ENCODE assay signal across 12 mouse cellular contexts in the genomic region with DNA sequence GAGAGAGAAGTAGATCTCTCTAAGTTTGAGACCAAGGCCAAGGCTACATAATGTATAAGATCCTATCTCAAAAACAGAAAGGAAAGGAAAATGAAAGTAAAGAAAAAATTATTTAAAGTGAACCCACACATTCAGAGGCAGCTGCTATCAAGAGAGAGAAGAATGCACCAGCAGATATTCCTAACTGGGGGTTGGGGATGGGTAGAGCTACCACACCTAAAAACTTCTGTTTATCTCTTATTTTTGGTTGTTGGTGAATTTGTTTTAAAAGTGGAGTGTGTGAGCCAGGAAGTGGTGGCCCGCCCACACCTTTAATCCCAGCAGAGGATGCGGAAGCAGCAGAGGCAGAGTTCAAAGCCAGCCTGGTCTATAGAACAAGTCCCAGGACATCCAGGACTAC. TPM values are rescaled to one million over a fixed set of nuclear protein-coding genes. Genes with fewer than 3 reads are reported as not detected.
DNase-seq lines count a peak whose midpoint lies in the region; ATAC-seq lines count a peak whose summit lies in the region.
"Had no signal": no experiment of that assay in that cellular context is flagged by ENCODE, and none has a peak within 500 bp of the region (broad histone marks: within the 10 kb centered on the region; RNA-seq: fewer than 3 reads in every experiment).

No protein-coding gene starts in this region.

- DNase-seq in spleen, postnatal 36 days (ENCODE audit: low spot score in 2 of 2) = peak; percentile 23 to 46
- DNase-seq in spleen, adult 12 weeks (ENCODE audit: low spot score) = no peak
- peak; percentile 57 for DNase-seq in thymus, postnatal 4 days
- DNase-seq in kidney, postnatal 4 days = no peak
- DNase-seq in right cerebral cortex, postnatal 4 days = no peak
- no peak for DNase-seq in urinary bladder, adult 18-20 months (ENCODE audit: low spot score in 2 of 2)
- DNase-seq: adrenal gland, postnatal 25 days; cerebellum, adult 18-20 months; kidney, adult 11 months; lung, embryonic 14.5 days had no signal

- ATAC-seq in erythroid progenitor cell, adult 5-6 weeks (replicated peaks; ENCODE audit: low FRiP score, poor library complexity, severe bottlenecking) = peak; percentile 64
- peak; percentile 74 for ATAC-seq in megakaryocyte progenitor cell, adult 5-6 weeks (replicated peaks; ENCODE audit: poor library complexity)

RNA-seq across cellular contexts. Expression of gene Eif3m, which starts 5.0 kb away (rescaled TPM):
- 169 and 219 TPM in 2 replicates for total RNA-seq in erythroid progenitor cell, adult 5-6 weeks (2015; ENCODE audit: low replicate concordance)
- 72.2 and 116 TPM in 2 replicates for total RNA-seq in erythroid progenitor cell, adult 5-6 weeks (2017; ENCODE audit: low replicate concordance)
- 397 and 412 TPM in 2 replicates for total RNA-seq in megakaryocyte progenitor cell, adult 5-6 weeks (2015)
- 294 and 304 TPM in 2 replicates for total RNA-seq in megakaryocyte progenitor cell, adult 5-6 weeks (2017)

Comparison
In these comparisons a context has a peak if more than half of its experiments do, and no peak if none do; other contexts are left out.
1. DNase-seq: peak in spleen, postnatal 36 days (2 of 2) and thymus, postnatal 4 days (single experiment); none in spleen, adult 12 weeks (single experiment), kidney, postnatal 4 days (0 of 2), right cerebral cortex, postnatal 4 days (single experiment) and urinary bladder, adult 18-20 months (0 of 2).